Mouse (Mus musculus) activated CD4-positive, CD25-positive, alpha-beta regulatory T cell (primary cell): ENCODE results near the gene Pter. TPM values are rescaled to one million over a fixed set of nuclear protein-coding genes. Genes with fewer than 3 reads are reported as not detected.

Experiments
- polyA plus RNA-seq, 2 experiments: library from polyadenylated mRNA; unstranded; fragments of 100-300 nt; shearing (Covaris generic); gene quantifications; one replicate each; pipeline ENCODE4 v1.2.1; 2017

Gene Pter
- polyA plus RNA-seq = 1 to 10 TPM; 3.5 to 3.9 TPM

GRCm38 (mm10) chr2:12923804-12924591, at the start of gene Pter:
Gene Pter, plus strand, starts transcription at chr2:12924041.

GRCm38 (mm10) chr2:13011472-13011871, 87.6 kb downstream of the Pter start, which contains the start of gene C1ql3:
Gene C1ql3, minus strand, starts transcription at chr2:13011806.

Other genes starting within 250 kb of the Pter start
- under 1 TPM in 1 of 2 experiments, not detected in 1; 0.36 TPM for gene C1ql3, start 87.8 kb downstream of the Pter start, polyA plus RNA-seq